Mouse (Mus musculus): ENCODE measurements at regions not wholly inside any gene's neighbourhood (a gene's known extent, or its start where the extent isn't known, plus 50 kb on each side); places are given as distances from the start of the nearest gene placed in this dataset.

DNA sequence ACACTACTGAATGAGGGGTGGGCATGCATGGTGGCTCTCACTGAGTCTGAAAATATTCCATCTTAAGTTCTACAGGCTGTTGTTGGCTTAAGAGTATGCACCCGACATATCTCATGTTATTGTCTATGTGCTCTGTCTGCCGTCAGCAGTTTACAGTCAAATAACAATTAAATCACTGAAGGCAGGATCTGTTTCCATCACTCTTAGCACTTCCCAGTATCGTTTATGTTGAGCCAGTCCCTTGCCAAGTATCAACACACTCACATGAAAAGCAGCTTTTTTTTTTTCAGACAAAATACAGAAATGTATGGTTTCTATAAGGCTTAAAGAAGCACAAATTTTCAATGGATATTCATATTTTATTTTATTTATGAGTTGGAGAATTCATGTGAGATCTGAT, 485.9 kb upstream of the Gm9747 start:
- no peak for DNase-seq

- no peak for DNase-seq
Measured at GRCm38 (mm10) chr1:81754067-81754466, 478.8 kb upstream of the Gm9747 start.

DNA sequence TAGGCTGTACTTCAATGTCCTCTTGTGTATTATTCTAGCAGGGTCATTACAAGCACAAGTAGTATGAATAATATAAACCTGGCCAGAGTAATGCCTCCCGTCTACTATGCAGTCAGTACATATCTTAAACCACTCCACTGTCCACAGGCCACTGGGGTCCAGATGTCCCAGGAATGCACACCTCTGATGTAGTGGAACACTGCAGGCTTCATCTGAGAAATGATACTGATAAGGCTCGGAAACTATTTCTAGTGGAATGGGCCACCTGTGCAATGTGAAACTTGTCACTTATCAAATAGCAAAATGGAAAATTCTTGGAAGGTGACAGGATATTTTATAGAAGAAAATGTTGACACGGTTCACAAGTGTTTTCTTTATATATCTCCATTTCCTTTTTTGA, 477.6 kb upstream of the Gm9747 start:
- DNase-seq, result peak; percentile 32

- peak; percentile 30 for DNase-seq
Measured at GRCm38 (mm10) chr1:81755694-81756093, 477.2 kb upstream of the Gm9747 start.

- DNase-seq, result no peak
Measured at GRCm38 (mm10) chr1:81759919-81760318, 473.0 kb upstream of the Gm9747 start.

- no peak for DNase-seq
Measured at GRCm38 (mm10) chr1:81771704-81772103, 461.2 kb upstream of the Gm9747 start.

- DNase-seq, result no peak
Measured at GRCm38 (mm10) chr1:81780583-81780982, 452.3 kb upstream of the Gm9747 start.

- no peak for DNase-seq
Measured at GRCm38 (mm10) chr1:81784305-81784704, 448.6 kb upstream of the Gm9747 start.

DNA sequence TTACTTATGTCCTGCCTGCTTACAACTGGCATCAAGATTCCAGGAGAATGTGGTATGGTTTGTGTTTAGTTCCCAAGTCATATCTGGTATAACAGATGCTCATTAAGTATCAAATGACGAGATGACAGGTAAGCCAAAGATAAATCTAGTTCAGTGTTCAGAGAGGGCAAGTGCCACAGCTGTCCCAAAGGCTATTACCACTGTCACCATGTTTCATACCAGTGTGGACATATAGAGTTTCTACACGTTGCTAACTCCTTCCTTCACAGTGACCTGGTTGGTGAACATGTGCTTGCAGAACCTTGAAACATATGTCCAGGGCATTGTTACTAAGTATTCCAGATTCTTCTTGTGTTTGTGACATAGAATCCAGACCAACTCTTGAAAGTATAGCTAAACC, 438.1 kb upstream of the Gm9747 start:
- no peak for DNase-seq

GRCm38 (mm10) chr1:81795399-81795798, 437.5 kb upstream of the Gm9747 start:
- DNase-seq, result no peak

GRCm38 (mm10) chr1:81811591-81811990, 421.3 kb upstream of the Gm9747 start:
- no peak for DNase-seq

DNA sequence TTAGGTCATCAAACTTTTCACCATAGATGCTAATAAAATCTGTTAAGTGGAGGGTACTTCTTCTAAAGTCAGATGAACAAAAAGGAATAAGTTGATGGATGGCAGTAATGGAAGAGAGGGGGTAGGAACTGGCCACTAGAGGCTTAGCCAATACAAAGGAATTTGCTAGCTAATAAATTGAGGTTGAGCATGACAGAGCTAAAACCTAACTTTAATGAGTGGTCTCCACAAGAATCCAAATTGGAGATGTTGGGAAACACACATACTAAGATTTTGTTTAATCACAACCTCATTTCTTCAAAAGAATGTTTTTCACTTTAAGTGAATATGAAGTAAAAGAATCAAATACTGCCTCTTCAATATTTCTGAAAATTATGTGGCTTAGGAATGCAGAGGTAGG, 414.0 kb upstream of the Gm9747 start:
- no peak for DNase-seq

- DNase-seq, result no peak
Measured at GRCm38 (mm10) chr1:81841966-81842365, 390.9 kb upstream of the Gm9747 start.

GRCm38 (mm10) chr1:81850462-81851144, 382.3 kb upstream of the Gm9747 start:
- no peak for DNase-seq

DNA sequence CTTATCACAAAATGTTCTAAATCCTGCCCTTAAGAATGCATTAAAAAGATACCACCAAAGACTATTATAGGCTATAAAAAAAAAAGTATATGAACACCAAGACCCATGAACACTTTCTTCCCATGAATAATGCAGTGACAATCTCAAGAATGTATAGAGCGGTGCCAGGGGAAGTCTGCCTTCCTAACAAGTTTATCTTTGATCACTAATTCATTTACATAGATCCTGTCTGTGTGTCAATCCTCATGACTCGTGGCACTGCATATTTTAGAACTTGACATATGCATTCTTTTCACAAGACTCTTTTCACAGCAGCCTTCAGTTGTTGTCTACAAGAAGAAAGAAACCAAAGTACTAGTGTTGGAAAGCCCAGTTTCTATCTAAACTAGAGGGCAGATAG, 373.4 kb upstream of the Gm9747 start:
- DNase-seq, result no peak

- DNase-seq, result no peak
Measured at GRCm38 (mm10) chr1:81864571-81864970, 368.3 kb upstream of the Gm9747 start.

DNA sequence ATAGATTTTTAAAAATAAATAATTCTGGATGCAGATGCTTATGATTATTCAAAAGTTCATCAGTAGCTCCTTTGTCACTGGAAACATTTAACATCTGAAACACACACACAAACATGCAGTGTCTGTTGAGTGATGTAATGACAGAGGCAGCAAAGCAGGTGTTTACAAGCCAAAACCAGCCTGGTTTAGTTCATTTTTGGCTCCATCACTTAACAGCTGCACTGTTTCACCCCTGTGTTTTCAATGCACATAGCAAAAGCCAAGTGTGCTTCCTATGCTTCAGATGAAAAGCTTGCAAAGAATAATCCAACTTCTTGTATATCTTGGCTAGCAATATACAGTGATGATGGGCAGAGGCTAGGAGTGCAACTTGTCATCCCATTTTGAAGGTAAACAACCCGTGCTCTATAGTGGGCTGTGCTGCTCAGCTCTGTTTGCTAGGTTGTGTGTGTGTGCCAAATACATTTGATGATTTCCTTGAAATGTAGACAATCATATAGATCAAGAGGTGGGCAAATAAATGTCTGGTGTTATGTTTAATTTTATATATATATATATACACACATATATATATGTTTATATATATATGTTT, 345.9 kb upstream of the Gm9747 start:
- DNase-seq, result peak; percentile 19

GRCm38 (mm10) chr1:81897241-81897640, 335.7 kb upstream of the Gm9747 start:
- no peak for DNase-seq

GRCm38 (mm10) chr1:81900843-81901242, 332.1 kb upstream of the Gm9747 start:
- no peak for DNase-seq

DNA sequence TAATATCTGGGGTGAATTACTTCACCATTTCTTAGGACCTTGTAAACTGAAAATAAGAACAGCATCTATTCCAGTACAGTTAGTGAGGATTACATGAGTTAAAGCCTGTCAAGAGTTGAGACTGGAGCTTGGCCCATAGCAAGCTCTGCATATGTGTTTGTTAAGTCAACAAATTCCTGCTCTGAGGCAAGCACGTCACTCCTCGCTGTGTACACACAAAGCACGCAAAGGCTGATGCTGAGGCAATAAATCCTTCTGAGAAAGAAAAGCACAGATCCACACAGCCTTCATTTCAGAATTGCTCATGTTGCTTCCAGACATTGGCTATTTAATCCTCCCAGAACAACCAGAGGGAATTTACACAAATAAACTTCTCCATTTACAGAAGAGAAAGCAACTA, 328.9 kb upstream of the Gm9747 start:
- DNase-seq, result no peak

DNA sequence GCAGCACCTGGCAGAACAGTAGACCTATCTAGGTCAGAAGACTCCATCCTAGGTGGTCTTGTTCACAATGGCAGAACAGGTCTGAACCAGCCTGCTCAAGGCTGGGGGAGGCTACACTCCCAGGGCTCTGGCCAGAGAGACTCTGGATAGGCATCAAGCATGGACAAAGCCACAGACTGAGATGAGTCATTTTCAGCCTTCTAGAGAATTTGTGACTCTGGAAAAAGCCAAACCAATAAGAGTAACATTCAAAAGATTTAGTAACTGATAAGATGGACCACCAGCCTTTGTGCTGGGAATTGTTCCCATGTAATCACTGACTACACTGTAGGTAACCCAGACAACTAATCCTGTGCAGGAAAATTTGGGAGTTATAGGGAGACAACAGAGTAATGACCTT, 320.3 kb upstream of the Gm9747 start:
- DNase-seq, result no peak

DNA sequence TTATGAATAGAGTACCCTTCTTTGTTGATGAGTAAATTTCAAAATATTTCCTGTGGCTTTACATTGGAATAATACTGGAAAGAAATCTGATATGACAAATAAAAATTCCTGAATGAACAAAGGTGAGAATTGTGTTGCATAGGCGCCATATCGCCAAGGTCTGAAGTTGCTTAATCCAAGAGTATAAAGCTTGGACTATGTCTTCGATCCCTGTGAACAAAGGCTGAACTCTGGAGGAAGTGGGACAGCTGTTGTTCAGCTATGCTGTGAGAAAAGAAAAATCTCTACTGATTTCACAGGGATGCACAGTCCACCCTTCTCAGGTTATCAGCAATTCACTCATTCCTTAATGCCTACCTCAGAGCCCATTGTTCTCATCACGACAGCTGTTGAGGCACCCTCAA, 319.3 kb upstream of the Gm9747 start:
- no peak for DNase-seq

DNA sequence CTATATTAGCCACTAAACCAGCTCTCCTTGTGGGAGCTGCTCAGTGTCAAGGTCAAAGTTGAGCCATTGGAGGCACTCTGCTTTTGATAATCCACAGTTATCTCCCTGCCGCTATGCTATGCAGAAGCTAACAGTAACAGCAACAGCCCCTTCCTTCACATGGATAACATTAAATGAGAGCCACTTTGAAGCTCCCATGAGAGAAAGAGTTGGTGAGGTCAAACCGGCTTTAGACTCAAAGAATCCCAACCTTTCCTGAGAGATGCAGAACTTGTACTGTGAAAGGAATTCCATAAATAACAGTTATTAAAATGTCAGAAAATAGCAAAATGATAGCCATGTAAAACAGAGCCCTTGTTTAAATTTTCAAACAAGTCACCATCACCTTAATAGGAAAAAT, 316.1 kb upstream of the Gm9747 start:
- no peak for DNase-seq

GRCm38 (mm10) chr1:81927721-81928120, 305.2 kb upstream of the Gm9747 start:
- peak; percentile 14 for DNase-seq

DNA sequence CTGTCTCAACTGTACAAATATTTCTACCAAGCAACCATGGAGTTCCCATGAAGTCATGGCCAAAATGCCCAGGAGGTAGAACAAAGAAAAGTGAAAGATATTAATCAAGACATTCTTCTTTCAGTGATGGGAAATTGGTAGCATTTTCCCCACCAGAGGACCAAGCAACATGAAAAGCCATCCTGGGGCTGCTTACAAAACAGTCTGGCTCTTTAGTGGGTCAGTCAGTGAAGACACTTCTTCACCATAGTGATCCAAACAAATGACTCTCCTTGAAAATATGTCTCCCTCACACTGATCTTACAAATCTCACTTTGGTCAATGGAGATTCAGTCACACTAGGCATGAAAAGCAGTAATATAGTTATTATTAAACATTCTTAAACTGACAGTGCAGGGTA, 299.8 kb upstream of the Gm9747 start:
- DNase-seq, result no peak
